Mouse (Mus musculus): Measurements from ENCODE around the gene Zfpm1. TPM values are rescaled to one million over a fixed set of nuclear protein-coding genes. Genes with fewer than 3 reads are reported as not detected.

Gene Zfpm1
- 20.7 TPM for polyA plus RNA-seq (2012; fragmentation: generic; extraction: Trizol)
- long read RNA-seq, experiment 1, partial matches to known transcripts = 0 of 2 reads
- long read RNA-seq, experiment 1, other reads (novel, unspliced or antisense) = 2 of 2 reads
- long read RNA-seq, experiment 2 = 0 reads

GRCm38 (mm10) chr8:122282035-122282358, at the start of gene Zfpm1:
Gene Zfpm1, plus strand, starts transcription at chr8:122282141.
- H3K79me2 ChIP-seq (ENCODE audit: control insufficient read depth, insufficient read depth) = peaks cover 20% of the 10 kb centered on the region
- no peaks in the 10 kb centered on the region for H3K27me3 ChIP-seq (ENCODE audit: control insufficient read depth, insufficient read depth, insufficient read length)
- TF ChIP-seq MYOD1 (IDR thresholded peaks at IDR 0.05; ENCODE audit: control insufficient read depth, insufficient read length, low read depth) (no peak), FOSL1 (IDR thresholded peaks at IDR 0.05; ENCODE audit: insufficient read depth, low read length, poor library complexity, severe bottlenecking) (no peak), USF1 (IDR thresholded peaks at IDR 0.05; ENCODE audit: low read depth) (no peak), CEBPB (IDR thresholded peaks at IDR 0.05; ENCODE audit: low read depth) (no peak)
- peak within 1 kb of the TSS; percentile 44 for H3K4me3 ChIP-seq (ENCODE audit: insufficient read depth, poor library complexity, severe bottlenecking)
- H3K79me3 ChIP-seq (ENCODE audit: low read depth) = peaks cover 1% of the 10 kb centered on the region
- H3ac ChIP-seq (ENCODE audit: control insufficient read depth, insufficient read length, low read depth) = peak within 1 kb of the TSS; percentile 51
- no peaks in the 10 kb centered on the region for H3K36me3 ChIP-seq (ENCODE audit: control insufficient read depth, insufficient read depth)

- H3ac ChIP-seq (ENCODE audit: control insufficient read depth, insufficient read length, low read depth) = no peak overlapping the region
- H3K79me2 ChIP-seq (ENCODE audit: control insufficient read depth, insufficient read depth) = peaks cover 56% of the 10 kb centered on the region
- H3K79me3 ChIP-seq (ENCODE audit: low read depth) = peaks cover 8% of the 10 kb centered on the region
- no peak overlapping the region for H3K4me3 ChIP-seq (ENCODE audit: insufficient read depth, poor library complexity, severe bottlenecking)
- TF ChIP-seq USF1 (IDR thresholded peaks at IDR 0.05; ENCODE audit: low read depth) (no peak), FOSL1 (IDR thresholded peaks at IDR 0.05; ENCODE audit: insufficient read depth, low read length, poor library complexity, severe bottlenecking) (no peak), CTCF (IDR thresholded peaks at IDR 0.05; ENCODE audit: control insufficient read depth, insufficient read depth, insufficient read length) (no peak), MAX (IDR thresholded peaks at IDR 0.05) (no peak), MYOG (IDR thresholded peaks at IDR 0.05; ENCODE audit: control insufficient read depth, extremely low read depth, insufficient read length) (no peak), MYOD1 (IDR thresholded peaks at IDR 0.05; ENCODE audit: control insufficient read depth, insufficient read length, low read depth) (no peak), CEBPB (IDR thresholded peaks at IDR 0.05; ENCODE audit: low read depth) (no peak)
- no peaks in the 10 kb centered on the region for H3K36me3 ChIP-seq (ENCODE audit: control insufficient read depth, insufficient read depth)
- H3K27me3 ChIP-seq (ENCODE audit: control insufficient read depth, insufficient read depth, insufficient read length) = no peaks in the 10 kb centered on the region
These were observed 47.9 kb upstream of the Zfpm1 start for GRCm38 (mm10) chr8:122234055-122234454.

- Histone ChIP-seq H3K79me3 (ENCODE audit: low read depth) (peaks cover 10% of the 10 kb centered on the region), H3K4me3 (ENCODE audit: insufficient read depth, poor library complexity, severe bottlenecking) (no peak overlapping the region), H3K27me3 (ENCODE audit: control insufficient read depth, insufficient read depth, insufficient read length) (no peaks in the 10 kb centered on the region), H3K79me2 (ENCODE audit: control insufficient read depth, insufficient read depth) (peaks cover 49% of the 10 kb centered on the region), H3K36me3 (ENCODE audit: control insufficient read depth, insufficient read depth) (no peaks in the 10 kb centered on the region), H3ac (ENCODE audit: control insufficient read depth, insufficient read length, low read depth) (no peak overlapping the region)
- TF ChIP-seq FOSL1 (IDR thresholded peaks at IDR 0.05; ENCODE audit: insufficient read depth, low read length, poor library complexity, severe bottlenecking) (no peak), CEBPB (IDR thresholded peaks at IDR 0.05; ENCODE audit: low read depth) (no peak), MYOG (IDR thresholded peaks at IDR 0.05; ENCODE audit: control insufficient read depth, extremely low read depth, insufficient read length) (no peak), CTCF (IDR thresholded peaks at IDR 0.05; ENCODE audit: control insufficient read depth, insufficient read depth, insufficient read length) (no peak), MAX (IDR thresholded peaks at IDR 0.05) (no peak), MYOD1 (IDR thresholded peaks at IDR 0.05; ENCODE audit: control insufficient read depth, insufficient read length, low read depth) (no peak), USF1 (IDR thresholded peaks at IDR 0.05; ENCODE audit: low read depth) (no peak)
These were observed 45.4 kb upstream of the Zfpm1 start for GRCm38 (mm10) chr8:122236521-122236920.

- Histone ChIP-seq H3ac (ENCODE audit: control insufficient read depth, insufficient read length, low read depth) (no peak overlapping the region), H3K4me3 (ENCODE audit: insufficient read depth, poor library complexity, severe bottlenecking) (no peak overlapping the region), H3K36me3 (ENCODE audit: control insufficient read depth, insufficient read depth) (no peaks in the 10 kb centered on the region), H3K27me3 (ENCODE audit: control insufficient read depth, insufficient read depth, insufficient read length) (no peaks in the 10 kb centered on the region), H3K79me2 (ENCODE audit: control insufficient read depth, insufficient read depth) (peaks cover 32% of the 10 kb centered on the region), H3K79me3 (ENCODE audit: low read depth) (peaks cover 8% of the 10 kb centered on the region)
- TF ChIP-seq CEBPB (IDR thresholded peaks at IDR 0.05; ENCODE audit: low read depth) (no peak), MAX (IDR thresholded peaks at IDR 0.05) (no peak), FOSL1 (IDR thresholded peaks at IDR 0.05; ENCODE audit: insufficient read depth, low read length, poor library complexity, severe bottlenecking) (no peak), MYOD1 (IDR thresholded peaks at IDR 0.05; ENCODE audit: control insufficient read depth, insufficient read length, low read depth) (no peak), MYOG (IDR thresholded peaks at IDR 0.05; ENCODE audit: control insufficient read depth, extremely low read depth, insufficient read length) (no peak), CTCF (IDR thresholded peaks at IDR 0.05; ENCODE audit: control insufficient read depth, insufficient read depth, insufficient read length) (no peak), USF1 (IDR thresholded peaks at IDR 0.05; ENCODE audit: low read depth) (no peak)
These were observed 43.7 kb upstream of the Zfpm1 start for GRCm38 (mm10) chr8:122238225-122238624.

- Histone ChIP-seq H3K4me3 (ENCODE audit: insufficient read depth, poor library complexity, severe bottlenecking) (no peak overlapping the region), H3K79me3 (ENCODE audit: low read depth) (peaks cover 8% of the 10 kb centered on the region), H3ac (ENCODE audit: control insufficient read depth, insufficient read length, low read depth) (no peak overlapping the region), H3K36me3 (ENCODE audit: control insufficient read depth, insufficient read depth) (no peaks in the 10 kb centered on the region), H3K27me3 (ENCODE audit: control insufficient read depth, insufficient read depth, insufficient read length) (no peaks in the 10 kb centered on the region), H3K79me2 (ENCODE audit: control insufficient read depth, insufficient read depth) (peaks cover 26% of the 10 kb centered on the region)
- TF ChIP-seq CTCF (IDR thresholded peaks at IDR 0.05; ENCODE audit: control insufficient read depth, insufficient read depth, insufficient read length) (no peak), MYOG (IDR thresholded peaks at IDR 0.05; ENCODE audit: control insufficient read depth, extremely low read depth, insufficient read length) (no peak), MAX (IDR thresholded peaks at IDR 0.05) (no peak), CEBPB (IDR thresholded peaks at IDR 0.05; ENCODE audit: low read depth) (no peak), FOSL1 (IDR thresholded peaks at IDR 0.05; ENCODE audit: insufficient read depth, low read length, poor library complexity, severe bottlenecking) (no peak), USF1 (IDR thresholded peaks at IDR 0.05; ENCODE audit: low read depth) (no peak), MYOD1 (IDR thresholded peaks at IDR 0.05; ENCODE audit: control insufficient read depth, insufficient read length, low read depth) (no peak)
These were observed 43.2 kb upstream of the Zfpm1 start for GRCm38 (mm10) chr8:122238731-122239130.

Measured in C2C12 (cell line).